8 mouse cellular contexts compared by ENCODE assay signal in genomic region chr2:79256880-79257279, GRCm38 (mm10). TPM values are rescaled to one million over a fixed set of nuclear protein-coding genes. Genes with fewer than 3 reads are reported as not detected.
DNase-seq lines count a peak whose midpoint lies in the region; ATAC-seq and TF ChIP-seq lines count a peak whose summit lies in the region.

No protein-coding gene starts in this region.

- peaks cover 42% of the 10 kb centered on the region for H3K79me2 ChIP-seq in MEL (ENCODE audit: control insufficient read depth, insufficient read depth, low read length, poor library complexity)

- H3K9ac ChIP-seq in intestine, embryonic 14.5 days (ENCODE audit: low read length), result no peak overlapping the region
- H3K9ac ChIP-seq in intestine, embryonic 16.5 days (ENCODE audit: low read depth, low read length), result no peak overlapping the region
- H3K9ac ChIP-seq in MEL (ENCODE audit: control insufficient read depth, low read depth, low read length, poor library complexity, severe bottlenecking), result peak overlapping the region; percentile 74
- H3K9ac ChIP-seq in heart, postnatal 0 days (replicated peaks; ENCODE audit: low read depth, low read length), result no peak overlapping the region

- no peak overlapping the region for H3K27ac ChIP-seq in intestine, embryonic 14.5 days (ENCODE audit: low read depth)
- no peak overlapping the region for H3K27ac ChIP-seq in intestine, embryonic 16.5 days (ENCODE audit: low read length)
- peak overlapping the region; percentile 96 for H3K27ac ChIP-seq in MEL (ENCODE audit: control insufficient read depth, low read depth, low read length)
- no peak overlapping the region for H3K27ac ChIP-seq in heart, postnatal 0 days (ENCODE audit: low read depth)

- no peaks in the 10 kb centered on the region for H3K9me3 ChIP-seq in intestine, embryonic 14.5 days (ENCODE audit: control insufficient read depth, low read length)
- no peaks in the 10 kb centered on the region for H3K9me3 ChIP-seq in intestine, embryonic 16.5 days (ENCODE audit: control insufficient read depth, low read length)
- no peaks in the 10 kb centered on the region for H3K9me3 ChIP-seq in MEL (replicated peaks; ENCODE audit: insufficient read depth, low read length)
- H3K9me3 ChIP-seq in heart, postnatal 0 days (replicated peaks; ENCODE audit: control insufficient read depth, low read length), result no peaks in the 10 kb centered on the region

- peak overlapping the region; percentile 83 for H3K4me2 ChIP-seq in intestine, embryonic 14.5 days (ENCODE audit: low read length)
- no peak overlapping the region for H3K4me2 ChIP-seq in intestine, embryonic 16.5 days (ENCODE audit: low read depth, low read length)
- H3K4me2 ChIP-seq in heart, postnatal 0 days (ENCODE audit: low read depth, low read length), result peak overlapping the region; percentile 81; the same call in 1 of the 2 replicates

- no peak; a peak in 1 of 4 replicates for TF ChIP-seq POLR2A in MEL (IDR thresholded peaks at IDR 0.05; ENCODE audit: control insufficient read depth in 1 of 2, insufficient read depth in 1 of 2, low read depth in 1 of 2, low read length in 2 of 2, poor library complexity in 1 of 2)

- H3K4me3 ChIP-seq in intestine, embryonic 14.5 days (ENCODE audit: low read depth, low read length), result peak overlapping the region; percentile 36; the same call in 1 of the 2 replicates
- H3K4me3 ChIP-seq in intestine, embryonic 16.5 days (ENCODE audit: low read length), result no peak overlapping the region
- H3K4me3 ChIP-seq in MEL (ENCODE audit: control insufficient read depth in 1 of 2, insufficient read depth in 1 of 2, low read depth in 2 of 2, low read length in 2 of 2), result peak overlapping the region; percentile 86 to 89
- H3K4me3 ChIP-seq in heart, postnatal 0 days (ENCODE audit: low read depth, low read length), result peak overlapping the region; percentile 52; the same call in 1 of the 2 replicates

- ATAC-seq in intestine, embryonic 14.5 days (replicated peaks; ENCODE audit: low FRiP score, low TSS enrichment, low read depth), result no peak
- ATAC-seq in intestine, embryonic 16.5 days, result no peak
- no peak for ATAC-seq in heart, postnatal 0 days (ENCODE audit: insufficient read depth, low read depth)

- TF ChIP-seq RAD21 in MEL (IDR thresholded peaks at IDR 0.05; ENCODE audit: low read depth, low read length), result no peak; the same call in 1 of the 2 replicates

- no peaks in the 10 kb centered on the region for H3K36me3 ChIP-seq in intestine, embryonic 14.5 days (ENCODE audit: control insufficient read depth, insufficient read depth, low read length)
- no peaks in the 10 kb centered on the region for H3K36me3 ChIP-seq in intestine, embryonic 16.5 days (ENCODE audit: control insufficient read depth, insufficient read depth, low read length)
- peaks cover 12 to 43% of the 10 kb centered on the region in 2 experiments for H3K36me3 ChIP-seq in MEL (ENCODE audit: control insufficient read depth in 1 of 2, insufficient read depth in 2 of 2, low read length in 2 of 2)
- no peaks in the 10 kb centered on the region for H3K36me3 ChIP-seq in heart, postnatal 0 days (replicated peaks; ENCODE audit: control insufficient read depth, insufficient read depth, low read length)

- no peak for TF ChIP-seq CTCF in MEL (IDR thresholded peaks at IDR 0.05 in 2 of 3, conservative IDR thresholded peaks at IDR 0.05 in 1 of 3; ENCODE audit: control insufficient read depth in 1 of 3, insufficient read depth in 1 of 3, low read depth in 2 of 3, low read length in 3 of 3, poor library complexity in 1 of 3, severe bottlenecking in 1 of 3)
- TF ChIP-seq CTCF in heart, postnatal 0 days (IDR thresholded peaks at IDR 0.05; ENCODE audit: low read depth), result no peak

- peaks cover 6% of the 10 kb centered on the region for H3K4me1 ChIP-seq in intestine, embryonic 14.5 days (replicated peaks; ENCODE audit: control insufficient read depth, insufficient read depth, low read length)
- peaks cover 5% of the 10 kb centered on the region for H3K4me1 ChIP-seq in intestine, embryonic 16.5 days (ENCODE audit: control insufficient read depth, insufficient read depth, low read length)
- H3K4me1 ChIP-seq in MEL (ENCODE audit: control insufficient read depth in 1 of 2, insufficient read depth in 2 of 2, low read length in 2 of 2), result peaks cover 24 to 26% of the 10 kb centered on the region in 2 experiments
- H3K4me1 ChIP-seq in heart, postnatal 0 days (ENCODE audit: control insufficient read depth, insufficient read depth), result peaks cover 4% of the 10 kb centered on the region; the same call in 1 of the 2 replicates

- no peak for DNase-seq in intestine, embryonic 14.5 days (ENCODE audit: low spot score)
- DNase-seq in MEL (ENCODE audit: low read depth, low spot score), result peak; percentile 85
- no peak for DNase-seq in heart, postnatal 0 days (ENCODE audit: low spot score)
- DNase-seq in lung, postnatal 25 days (ENCODE audit: low spot score), result peak; percentile 43
- no peak for DNase-seq in urinary bladder, postnatal 36 days (ENCODE audit: low spot score in 2 of 2)
- no peak for DNase-seq in adrenal gland, postnatal 25 days
- no peak for DNase-seq in gastrocnemius, postnatal 25 days

- TF ChIP-seq EP300 in MEL (IDR thresholded peaks at IDR 0.05; ENCODE audit: low read depth in 1 of 2, low read length in 2 of 2), result no peak
- no peak for TF ChIP-seq EP300 in heart, postnatal 0 days (IDR thresholded peaks at IDR 0.05; ENCODE audit: low read depth)

- WGBS in intestine, embryonic 14.5 days, result 43% methylated on average over 4 of the region's 4 CpGs
- WGBS in intestine, embryonic 16.5 days, result 57% methylated on average over 4 of the region's 4 CpGs
- WGBS in heart, postnatal 0 days, result 70% methylated on average over 4 of the region's 4 CpGs

- no peaks in the 10 kb centered on the region for H3K27me3 ChIP-seq in intestine, embryonic 14.5 days (replicated peaks; ENCODE audit: control insufficient read depth, insufficient read depth, low read length)
- no peaks in the 10 kb centered on the region; the same call in 1 of the 2 replicates for H3K27me3 ChIP-seq in intestine, embryonic 16.5 days (replicated peaks; ENCODE audit: control insufficient read depth, insufficient read depth, low read length)
- no peaks in the 10 kb centered on the region for H3K27me3 ChIP-seq in MEL (ENCODE audit: control insufficient read depth in 1 of 2, insufficient read depth in 2 of 2, low read length in 2 of 2)
- peaks cover 7% of the 10 kb centered on the region; the same call in 1 of the 2 replicates for H3K27me3 ChIP-seq in heart, postnatal 0 days (ENCODE audit: control insufficient read depth, insufficient read depth, low read length)

TF ChIP-seq in MEL, 35 proteins besides CTCF, POLR2A, EP300 and RAD21:
- no peak for TF ChIP-seq ZMIZ1 (IDR thresholded peaks at IDR 0.05; ENCODE audit: low read depth, low read length)
- peak; percentile 75 for TF ChIP-seq TBP (IDR thresholded peaks at IDR 0.05; ENCODE audit: low read depth, low read length)
- no peak for TF ChIP-seq ZC3H11A (IDR thresholded peaks at IDR 0.05; ENCODE audit: low read depth, low read length)
- TF ChIP-seq CHD1 (IDR thresholded peaks at IDR 0.05; ENCODE audit: low read depth, low read length), result peak; percentile 30; the same call in 1 of the 2 replicates
- TF ChIP-seq SIN3A (IDR thresholded peaks at IDR 0.05; ENCODE audit: low read length), result peak; percentile 70; the same call in 1 of the 2 replicates
- TF ChIP-seq USF1 (IDR thresholded peaks at IDR 0.05; ENCODE audit: low read depth, low read length), result no peak
- peak; percentile 38; the same call in 1 of the 2 replicates for TF ChIP-seq NELFE (IDR thresholded peaks at IDR 0.05; ENCODE audit: low read depth, low read length)
- no peak for TF ChIP-seq KAT2A (conservative IDR thresholded peaks at IDR 0.05; ENCODE audit: low read depth, low read length)
- no peak for TF ChIP-seq CHD2 (IDR thresholded peaks at IDR 0.05; ENCODE audit: low read length)
- no peak for TF ChIP-seq JUND (IDR thresholded peaks at IDR 0.05; ENCODE audit: low read depth, low read length)
- no peak for TF ChIP-seq TAL1 (IDR thresholded peaks at IDR 0.05; ENCODE audit: low read length)
- TF ChIP-seq MYC (IDR thresholded peaks at IDR 0.05; ENCODE audit: low read depth, low read length), result peak; percentile 96
- TF ChIP-seq ELF1 (IDR thresholded peaks at IDR 0.05; ENCODE audit: low read depth, low read length), result no peak
- peak; percentile 64 for TF ChIP-seq MAX (IDR thresholded peaks at IDR 0.05; ENCODE audit: low read length)
- peak; percentile 68 for TF ChIP-seq MXI1 (IDR thresholded peaks at IDR 0.05; ENCODE audit: low read depth, low read length)
- TF ChIP-seq USF2 (IDR thresholded peaks at IDR 0.05; ENCODE audit: borderline replicate concordance in 1 of 2, insufficient read depth in 1 of 2, low read depth in 1 of 2, low read length in 2 of 2), result no peak
- TF ChIP-seq POLR2AphosphoS2 (IDR thresholded peaks at IDR 0.05; ENCODE audit: low read length), result peak; percentile 52
- peak; percentile 31; the same call in 1 of the 2 replicates for TF ChIP-seq TCF12 (IDR thresholded peaks at IDR 0.05; ENCODE audit: low read depth, low read length)
- peak; percentile 50; the same call in 1 of the 2 replicates for TF ChIP-seq ETS1 (IDR thresholded peaks at IDR 0.05; ENCODE audit: low read depth, low read length)
- TF ChIP-seq NRF1 (IDR thresholded peaks at IDR 0.05; ENCODE audit: insufficient read depth, low read depth, low read length, poor library complexity, severe bottlenecking), result no peak
- TF ChIP-seq SMC3 (IDR thresholded peaks at IDR 0.05; ENCODE audit: low read depth, low read length), result no peak
- TF ChIP-seq HCFC1 (IDR thresholded peaks at IDR 0.05; ENCODE audit: low read depth, low read length), result no peak
- no peak; the same call in 1 of the 2 replicates for TF ChIP-seq GATA1 (IDR thresholded peaks at IDR 0.05; ENCODE audit: low read depth, low read length)
- TF ChIP-seq BHLHE40 (IDR thresholded peaks at IDR 0.05; ENCODE audit: borderline replicate concordance, low read depth, low read length), result no peak
- no peak for TF ChIP-seq UBTF (IDR thresholded peaks at IDR 0.05; ENCODE audit: borderline replicate concordance, insufficient read depth, low read depth, low read length)

RNA-seq across cellular contexts. Expression of gene Itga4, which starts 1.7 kb away (rescaled TPM):
- polyA plus RNA-seq in intestine, embryonic 14.5 days (2014; fragmentation: Nextera tagmentation; extraction: Ambion mirVana), result 4.3 and 5.4 TPM in 2 replicates
- 2.9 and 3.2 TPM in 2 replicates for polyA plus RNA-seq in intestine, embryonic 16.5 days (2015; fragmentation: Nextera tagmentation; extraction: Ambion mirVana)
- 22.7 and 35.5 TPM in 2 replicates for total RNA-seq in MEL (2012; rRNA removed)
- polyA plus RNA-seq in MEL (2012; ENCODE audit: insufficient read depth in 1 of 2, insufficient read length in 2 of 2, low read depth in 1 of 2, low replicate concordance in 2 of 2, missing spikeins in 1 of 2), result 10 to 100 TPM; 48.9 to 97.5 TPM
- 1.1 and 2.1 TPM in 2 replicates for total RNA-seq in heart, postnatal 0 days (2014; rRNA removed; ENCODE audit: low replicate concordance)
- 0.70 and 0.71 TPM in 2 replicates for polyA plus RNA-seq in heart, postnatal 0 days (2015; fragmentation: Nextera tagmentation; extraction: Ambion mirVana)
- total RNA-seq in adrenal gland, postnatal 25 days (2021), result 1.2 and 1.9 TPM in 2 replicates
- total RNA-seq in gastrocnemius, postnatal 25 days (2021), result 1 to 10 TPM; 3.7 to 5.1 TPM

Comparison
In these comparisons a context has a peak if more than half of its experiments do, and no peak if none do; other contexts are left out.
1. DNase-seq: peak in MEL (single experiment) and lung, postnatal 25 days (single experiment); none in intestine, embryonic 14.5 days (single experiment), heart, postnatal 0 days (single experiment), urinary bladder, postnatal 36 days (0 of 2), adrenal gland, postnatal 25 days (single experiment) and gastrocnemius, postnatal 25 days (single experiment).